8 mouse cellular contexts compared by ENCODE assay signal in genomic region chr9:62536655-62537631, GRCm38 (mm10). TPM values are rescaled to one million over a fixed set of nuclear protein-coding genes. Genes with fewer than 3 reads are reported as not detected.
A peak's percentile ranks its signal among the peaks of the same experiment; 100 is the strongest.
DNase-seq lines count a peak whose midpoint lies in the region; ATAC-seq lines count a peak whose summit lies in the region.

TSS of gene Coro2b (minus strand) at chr9:62537044.

- peak within 1 kb of the TSS; percentile 55; the same call in 1 of the 2 replicates for H3K27ac ChIP-seq in intestine, embryonic 16.5 days (ENCODE audit: low read length)
- peak within 1 kb of the TSS; percentile 86 for H3K27ac ChIP-seq in limb, embryonic 10.5 days
- peak within 1 kb of the TSS; percentile 94 for H3K27ac ChIP-seq in midbrain, embryonic 13.5 days
- H3K27ac ChIP-seq in stomach, embryonic 15.5 days = peak within 1 kb of the TSS; percentile 45; the same call in 1 of the 2 replicates

- H3K4me3 ChIP-seq in intestine, embryonic 16.5 days (ENCODE audit: low read length) = peak within 1 kb of the TSS; percentile 65
- H3K4me3 ChIP-seq in limb, embryonic 10.5 days = peak within 1 kb of the TSS; percentile 74
- H3K4me3 ChIP-seq in midbrain, embryonic 13.5 days (replicated peaks) = peak within 1 kb of the TSS; percentile 64
- peak within 1 kb of the TSS; percentile 62 for H3K4me3 ChIP-seq in stomach, embryonic 15.5 days (replicated peaks)

- H3K9me3 ChIP-seq in intestine, embryonic 16.5 days (ENCODE audit: control insufficient read depth, low read length) = no peaks in the 10 kb centered on the region
- H3K9me3 ChIP-seq in limb, embryonic 10.5 days (replicated peaks) = no peaks in the 10 kb centered on the region
- H3K9me3 ChIP-seq in midbrain, embryonic 13.5 days = no peaks in the 10 kb centered on the region
- H3K9me3 ChIP-seq in stomach, embryonic 15.5 days = no peaks in the 10 kb centered on the region

- WGBS in intestine, embryonic 16.5 days = 2% methylated on average over 66 of the region's 74 CpGs
- WGBS in limb, embryonic 10.5 days = 1% methylated on average over 71 of the region's 74 CpGs
- WGBS in midbrain, embryonic 13.5 days = 2% methylated on average over 70 of the region's 74 CpGs
- 2% methylated on average over 72 of the region's 74 CpGs for WGBS in stomach, embryonic 15.5 days

- peak within 1 kb of the TSS; percentile 97 for H3K4me2 ChIP-seq in intestine, embryonic 16.5 days (ENCODE audit: low read depth, low read length)
- peak within 1 kb of the TSS; percentile 72 for H3K4me2 ChIP-seq in midbrain, embryonic 13.5 days (replicated peaks)
- H3K4me2 ChIP-seq in stomach, embryonic 15.5 days = peak within 1 kb of the TSS; percentile 96

- H3K36me3 ChIP-seq in intestine, embryonic 16.5 days (ENCODE audit: control insufficient read depth, insufficient read depth, low read length) = no peaks in the 10 kb centered on the region
- H3K36me3 ChIP-seq in limb, embryonic 10.5 days = no peaks in the 10 kb centered on the region
- no peaks in the 10 kb centered on the region for H3K36me3 ChIP-seq in midbrain, embryonic 13.5 days
- H3K36me3 ChIP-seq in stomach, embryonic 15.5 days = no peaks in the 10 kb centered on the region

- peak within 1 kb of the TSS; percentile 75 for H3K9ac ChIP-seq in intestine, embryonic 16.5 days (ENCODE audit: low read depth, low read length)
- H3K9ac ChIP-seq in midbrain, embryonic 13.5 days (replicated peaks) = peak within 1 kb of the TSS; percentile 94
- peak within 1 kb of the TSS; percentile 45 for H3K9ac ChIP-seq in stomach, embryonic 15.5 days

- peaks cover 21% of the 10 kb centered on the region for H3K4me1 ChIP-seq in intestine, embryonic 16.5 days (ENCODE audit: control insufficient read depth, insufficient read depth, low read length)
- H3K4me1 ChIP-seq in limb, embryonic 10.5 days = peaks cover 42% of the 10 kb centered on the region
- H3K4me1 ChIP-seq in midbrain, embryonic 13.5 days (replicated peaks) = peaks cover 78% of the 10 kb centered on the region
- H3K4me1 ChIP-seq in stomach, embryonic 15.5 days = peaks cover 32% of the 10 kb centered on the region

- peak; percentile 62 for ATAC-seq in intestine, embryonic 16.5 days
- ATAC-seq in midbrain, embryonic 13.5 days = peak; percentile 55
- ATAC-seq in stomach, embryonic 15.5 days (ENCODE audit: insufficient read depth, low FRiP score, low read depth) = peak; percentile 48; the same call in 1 of the 2 replicates

- H3K27me3 ChIP-seq in intestine, embryonic 16.5 days (replicated peaks; ENCODE audit: control insufficient read depth, insufficient read depth, low read length) = peaks cover 10% of the 10 kb centered on the region
- H3K27me3 ChIP-seq in limb, embryonic 10.5 days (ENCODE audit: low read depth, poor library complexity, severe bottlenecking) = peaks cover 73% of the 10 kb centered on the region
- H3K27me3 ChIP-seq in midbrain, embryonic 13.5 days = no peaks in the 10 kb centered on the region
- no peaks in the 10 kb centered on the region; the same call in 1 of the 2 replicates for H3K27me3 ChIP-seq in stomach, embryonic 15.5 days (replicated peaks)

- peak; percentile 30 for DNase-seq in ovary, adult 18-20 months (ENCODE audit: low spot score)
- no peak for DNase-seq in ovary, postnatal 10 days (ENCODE audit: low spot score)
- DNase-seq in embryo, embryonic 11 days = peak; percentile 87
- peak; percentile 98 for DNase-seq in heart, adult 11 months
- DNase-seq in limb, embryonic 10.5 days (ENCODE audit: low spot score) = peak; percentile 80

RNA-seq across cellular contexts. Expression of gene Coro2b, which starts in this region (rescaled TPM):
- 7.0 and 8.2 TPM in 2 replicates for polyA plus RNA-seq in intestine, embryonic 16.5 days (2015; fragmentation: Nextera tagmentation; extraction: Ambion mirVana)
- polyA plus RNA-seq in limb, embryonic 10.5 days (2016; fragmentation: Nextera tagmentation; extraction: Ambion mirVana) = 5.6 and 6.2 TPM in 2 replicates
- 28.4 and 34.7 TPM in 2 replicates for polyA plus RNA-seq in midbrain, embryonic 13.5 days (2015; fragmentation: Nextera tagmentation; extraction: Ambion mirVana)
- 9.6 and 10.2 TPM in 2 replicates for polyA plus RNA-seq in stomach, embryonic 15.5 days (2015; fragmentation: Nextera tagmentation; extraction: Ambion mirVana)
